Mouse (Mus musculus) lung, embryonic 14.5 days (tissue): ENCODE measurements around the gene Ccdc124. TPM values are rescaled to one million over a fixed set of nuclear protein-coding genes. Genes with fewer than 3 reads are reported as not detected.

Experiments used
- ATAC-seq: fragments of 200-750 bp; cut with Nextera tagmentation; 2 replicates; pipeline ENCODE4 v1.8.0; 2017; ENCODE audit warnings: mild to moderate bottlenecking, moderate TSS enrichment, moderate library complexity; ENCODE audit not compliant: insufficient read depth
- DNase-seq: peaks from one replicate; pipeline ENCODE4 v3.0.0-alpha.2; 2015
- H3K27ac ChIP-seq: fragments of 300-500 bp; sonication (generic); 2 replicates; pipeline ENCODE4 v1.5.1; 2014; ENCODE audit warnings: low read depth, mild to moderate bottlenecking, moderate library complexity
- H3K27me3 ChIP-seq: fragments of 300-500 bp; sonication (generic); 2 replicates; pipeline ENCODE4 v1.6.1; 2014; ENCODE audit warnings: low read length, control low read depth; ENCODE audit not compliant: insufficient read depth
- H3K36me3 ChIP-seq: fragments of 300-500 bp; sonication (generic); 2 replicates; pipeline ENCODE4 v1.6.1; 2014; ENCODE audit warnings: control low read depth; ENCODE audit not compliant: insufficient read depth
- H3K4me1 ChIP-seq: fragments of 300-500 bp; sonication (generic); 2 replicates; pipeline ENCODE4 v1.6.1; 2014; ENCODE audit warnings: antibody characterized with exemption, control low read depth; ENCODE audit not compliant: insufficient read depth
- H3K4me2 ChIP-seq: fragments of 300-500 bp; sonication (generic); 2 replicates; pipeline ENCODE4 v1.6.1; 2014; ENCODE audit warnings: mild to moderate bottlenecking
- H3K4me3 ChIP-seq: fragments of 300-500 bp; sonication (generic); 2 replicates; pipeline ENCODE4 v1.5.1; 2014; ENCODE audit warnings: low read depth, low read length
- H3K9ac ChIP-seq: fragments of 300-500 bp; sonication (generic); 2 replicates; pipeline ENCODE4 v1.6.1; 2014
- H3K9me3 ChIP-seq: fragments of 300-500 bp; sonication (generic); 2 replicates; pipeline ENCODE4 v1.6.1; 2016; ENCODE audit warnings: low read depth, low read length, control low read depth
- CTCF ChIP-seq: IDR thresholded peaks from 2 replicates; pipeline ENCODE4 v1.5.1; 2016; ENCODE audit warnings: antibody characterized with exemption, low read depth
- WGBS: fragments of 180-500 bp; shearing (Covaris S2); extraction: QIAGEN DNeasy Blood & Tissue Kit; methylation state at CpG from one replicate; pipeline ENCODE4 v1.1.7; 2014; 5-methylcytosine and 5-hydroxymethylcytosine counted together
- polyA plus RNA-seq: library from polyadenylated mRNA; unstranded; fragments of >200 nt; fragmentation: Nextera tagmentation; extraction: Ambion mirVana; gene quantifications from 2 replicates; pipeline ENCODE4 v1.2.1, GENCODE M21; 2014

The Ccdc124 gene
- polyA plus RNA-seq, 1 experiment from 2014 or later: 125 TPM

DNA sequence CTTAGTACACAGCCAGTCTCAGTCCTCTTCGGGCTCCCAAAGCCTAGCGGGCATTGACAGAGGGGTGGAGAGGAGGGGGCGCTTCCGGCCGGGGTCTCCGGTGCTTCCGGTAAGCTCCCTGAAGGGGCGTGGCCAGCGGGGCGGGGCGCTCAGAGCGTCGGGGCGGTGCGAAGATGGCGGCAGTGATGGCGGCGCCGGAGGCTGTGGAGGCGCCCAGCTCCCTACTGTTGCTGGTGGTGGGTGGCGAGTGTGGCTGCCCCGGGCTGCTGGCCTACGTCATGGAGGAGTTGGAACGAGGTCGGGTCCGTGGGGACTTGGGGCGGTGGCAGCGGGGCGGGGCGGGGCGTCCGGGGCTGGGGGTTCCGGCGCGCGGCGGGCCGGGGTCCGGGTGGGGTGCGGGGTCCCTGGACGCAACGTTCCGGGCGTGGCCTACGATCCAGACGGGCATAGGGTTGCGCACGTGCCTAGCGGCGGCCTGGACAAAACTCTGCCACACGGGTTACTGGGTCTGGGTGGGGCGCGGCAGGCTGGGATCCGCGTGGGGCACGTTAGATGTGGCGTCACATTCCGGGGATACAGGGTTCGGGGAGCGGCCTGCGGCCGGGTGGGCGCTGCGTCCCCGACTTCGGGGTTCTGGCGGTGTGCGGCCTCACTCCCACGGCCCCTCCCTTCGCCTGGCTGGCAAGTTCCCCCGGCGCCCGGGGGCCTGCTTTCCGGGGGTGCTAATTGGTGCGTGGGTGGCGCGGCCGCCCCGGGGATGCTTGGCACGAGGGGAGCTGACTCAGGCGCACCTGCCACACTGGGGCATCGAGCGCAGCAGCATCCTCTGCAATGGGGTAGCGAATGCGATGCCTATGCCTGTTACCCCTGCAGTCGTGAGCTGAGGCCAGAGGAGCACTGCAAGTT lies 32.3 kb upstream of the Ccdc124 start, which contains the start of gene Map1s:
TSS of gene Map1s (plus strand) at position 102 of the 906 bp plus-strand sequence.
- Histone ChIP-seq H3K27me3 (peaks cover 3% of the 10 kb centered on the region; the same call in 1 of the 2 replicates), H3K9ac (peak within 1 kb of the TSS; percentile 93), H3K36me3 (peaks cover 5% of the 10 kb centered on the region; the same call in 1 of the 2 replicates), H3K9me3 (no peaks in the 10 kb centered on the region), H3K27ac (peak within 1 kb of the TSS; percentile 94), H3K4me2 (peak within 1 kb of the TSS; percentile 93), H3K4me1 (peaks cover 15% of the 10 kb centered on the region), H3K4me3 (peak within 1 kb of the TSS; percentile 89)
- ATAC-seq (peak; percentile 92), DNase-seq (peak; percentile 96)
- under 1% methylated on average over 71 of the region's 86 CpGs for WGBS
- TF ChIP-seq CTCF: no peak

DNA sequence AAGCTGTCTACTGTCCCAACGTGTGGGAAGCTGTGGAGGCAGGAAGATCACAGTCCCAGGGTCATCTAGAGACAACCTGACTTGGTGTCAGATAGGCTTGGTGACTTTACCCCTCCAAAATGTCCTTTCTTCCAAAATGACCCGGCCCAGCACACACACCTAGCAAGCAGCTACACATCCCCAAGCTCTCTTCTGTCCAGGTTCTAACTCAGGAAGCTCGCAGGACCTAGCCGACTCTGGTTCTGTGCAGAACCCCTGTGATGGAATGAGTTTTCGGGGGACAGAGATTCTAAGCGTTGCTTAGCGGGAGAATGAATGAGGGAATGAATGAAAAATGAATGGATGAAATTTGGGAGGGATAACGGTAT lies 31.7 kb upstream of the Ccdc124 start:
- ATAC-seq (peak; percentile 22; the same call in 1 of the 2 replicates), DNase-seq (no peak)
- peak overlapping the region; percentile 93 for H3K4me2 ChIP-seq
- H3K36me3 ChIP-seq: no peaks in the 10 kb centered on the region
- TF ChIP-seq CTCF: no peak
- 21% methylated on average over 8 of the region's 8 CpGs for WGBS
- peak overlapping the region; percentile 93 for H3K9ac ChIP-seq
- H3K4me3 ChIP-seq: peak overlapping the region; percentile 89
- H3K9me3 ChIP-seq: no peaks in the 10 kb centered on the region
- peak overlapping the region; percentile 65 for H3K27ac ChIP-seq
- peaks cover 3% of the 10 kb centered on the region; the same call in 1 of the 2 replicates for H3K27me3 ChIP-seq
- H3K4me1 ChIP-seq: peaks cover 15% of the 10 kb centered on the region

DNA sequence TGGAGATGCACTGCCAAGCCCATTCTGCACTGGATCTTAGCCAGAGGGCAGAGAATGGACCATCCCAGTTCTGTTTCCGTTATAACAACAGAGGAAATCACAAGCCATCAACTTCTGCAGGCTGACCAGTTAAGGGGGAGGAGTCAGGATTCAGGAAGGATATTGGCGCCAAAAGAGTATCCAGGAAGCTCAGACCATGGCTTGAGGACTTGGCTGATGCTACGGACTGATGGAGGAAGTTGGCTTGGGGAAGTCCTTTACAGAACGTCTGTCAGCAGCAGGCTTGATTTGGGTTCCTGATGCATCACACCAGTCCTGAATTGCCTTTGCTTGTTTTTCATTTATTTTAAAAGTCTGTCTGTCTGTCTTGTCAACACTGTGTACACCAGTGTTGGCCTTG lies 30.8 kb upstream of the Ccdc124 start:
- no peak overlapping the region for H3K4me3 ChIP-seq
- H3K9me3 ChIP-seq: no peaks in the 10 kb centered on the region
- peaks cover 3% of the 10 kb centered on the region; the same call in 1 of the 2 replicates for H3K27me3 ChIP-seq
- DNase-seq (peak; percentile 63), ATAC-seq (no peak)
- H3K36me3 ChIP-seq: no peaks in the 10 kb centered on the region
- no peak for TF ChIP-seq CTCF
- H3K4me2 ChIP-seq: no peak overlapping the region
- H3K27ac ChIP-seq: no peak overlapping the region
- WGBS: 46% methylated on average over 4 of the region's 4 CpGs
- H3K9ac ChIP-seq: no peak overlapping the region
- H3K4me1 ChIP-seq: peaks cover 15% of the 10 kb centered on the region

DNA sequence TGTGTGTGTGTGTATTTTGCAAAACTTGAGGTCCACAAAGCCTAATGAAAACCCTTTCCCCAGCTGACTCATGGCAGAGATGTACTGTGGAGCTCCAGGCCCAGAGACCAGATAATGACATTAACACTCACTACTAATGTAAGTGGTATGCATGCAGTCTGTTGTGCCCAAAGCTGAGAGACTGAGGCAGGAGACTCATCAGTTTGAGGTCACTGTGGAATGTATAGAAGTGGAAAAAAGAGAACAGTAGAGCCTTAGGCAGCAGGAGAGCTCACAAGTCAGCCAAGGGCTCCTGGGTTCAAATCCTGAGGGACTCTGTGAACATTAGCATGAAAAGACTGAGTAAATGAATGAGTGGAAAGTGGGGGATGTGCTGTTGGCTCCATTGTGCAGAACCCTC lies 29.8 kb upstream of the Ccdc124 start:
- no peak for DNase-seq
- Histone ChIP-seq H3K9me3 (no peaks in the 10 kb centered on the region), H3K4me2 (no peak overlapping the region), H3K27me3 (peaks cover 3% of the 10 kb centered on the region; the same call in 1 of the 2 replicates), H3K9ac (no peak overlapping the region), H3K4me1 (peaks cover 15% of the 10 kb centered on the region), H3K36me3 (no peaks in the 10 kb centered on the region), H3K4me3 (no peak overlapping the region), H3K27ac (no peak overlapping the region)
- ATAC-seq: no peak
- TF ChIP-seq CTCF: no peak

DNA sequence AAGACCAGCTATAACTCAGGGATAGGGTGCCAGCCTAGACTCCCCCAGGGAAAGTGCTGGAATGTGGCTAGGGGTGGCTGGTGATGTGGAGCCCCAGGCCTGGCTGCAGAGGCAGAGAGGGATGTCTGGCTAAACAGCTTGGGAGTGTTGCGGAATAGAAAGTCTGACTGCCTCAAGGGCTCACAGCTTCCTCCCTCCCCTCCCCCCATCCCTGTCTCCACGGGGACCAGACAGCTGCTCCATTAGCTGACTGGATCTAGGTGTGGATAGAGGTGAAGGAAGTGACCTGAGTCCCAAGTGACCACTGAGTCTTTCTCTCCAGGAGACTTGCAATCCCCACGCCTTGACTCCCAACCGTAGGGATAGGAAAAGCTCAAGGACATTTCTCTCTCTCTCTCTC lies 29.4 kb upstream of the Ccdc124 start:
- H3K9ac ChIP-seq: no peak overlapping the region
- no peak for TF ChIP-seq CTCF
- H3K9me3 ChIP-seq: no peaks in the 10 kb centered on the region
- no peaks in the 10 kb centered on the region for H3K36me3 ChIP-seq
- H3K4me2 ChIP-seq: no peak overlapping the region
- no peak overlapping the region for H3K27ac ChIP-seq
- H3K27me3 ChIP-seq: peaks cover 3% of the 10 kb centered on the region; the same call in 1 of the 2 replicates
- DNase-seq (no peak), ATAC-seq (no peak)
- H3K4me3 ChIP-seq: no peak overlapping the region
- WGBS: 36% methylated on average over 3 of the region's 4 CpGs
- peaks cover 15% of the 10 kb centered on the region for H3K4me1 ChIP-seq

DNA sequence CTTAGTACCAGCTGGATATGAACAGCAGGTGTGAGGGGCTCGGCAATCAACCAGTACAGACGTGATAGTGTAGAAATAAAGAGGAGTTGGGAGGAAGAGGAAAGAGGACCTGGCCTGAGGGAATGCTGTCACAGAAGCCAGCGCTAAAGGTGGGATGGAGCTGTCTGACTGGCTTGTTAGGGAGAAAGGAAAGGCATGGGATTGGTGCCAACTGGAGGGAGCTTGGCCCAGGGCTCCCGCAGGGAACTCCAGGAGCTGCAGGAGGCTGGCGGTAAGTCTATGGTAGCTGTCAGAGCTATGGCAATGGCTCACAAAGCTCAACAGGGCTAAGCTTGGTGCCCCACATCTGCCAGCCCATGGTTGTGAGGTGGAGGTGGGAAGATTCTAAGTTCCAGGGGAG lies 28.5 kb upstream of the Ccdc124 start:
- no peak for ATAC-seq
- Histone ChIP-seq H3K36me3 (no peaks in the 10 kb centered on the region), H3K4me3 (no peak overlapping the region), H3K9ac (no peak overlapping the region), H3K27ac (no peak overlapping the region), H3K27me3 (peaks cover 3% of the 10 kb centered on the region; the same call in 1 of the 2 replicates), H3K9me3 (no peaks in the 10 kb centered on the region), H3K4me1 (peaks cover 14% of the 10 kb centered on the region), H3K4me2 (no peak overlapping the region)
- DNase-seq: peak; percentile 17
- 30% methylated on average over 5 of the region's 5 CpGs for WGBS
- TF ChIP-seq CTCF: no peak

DNA sequence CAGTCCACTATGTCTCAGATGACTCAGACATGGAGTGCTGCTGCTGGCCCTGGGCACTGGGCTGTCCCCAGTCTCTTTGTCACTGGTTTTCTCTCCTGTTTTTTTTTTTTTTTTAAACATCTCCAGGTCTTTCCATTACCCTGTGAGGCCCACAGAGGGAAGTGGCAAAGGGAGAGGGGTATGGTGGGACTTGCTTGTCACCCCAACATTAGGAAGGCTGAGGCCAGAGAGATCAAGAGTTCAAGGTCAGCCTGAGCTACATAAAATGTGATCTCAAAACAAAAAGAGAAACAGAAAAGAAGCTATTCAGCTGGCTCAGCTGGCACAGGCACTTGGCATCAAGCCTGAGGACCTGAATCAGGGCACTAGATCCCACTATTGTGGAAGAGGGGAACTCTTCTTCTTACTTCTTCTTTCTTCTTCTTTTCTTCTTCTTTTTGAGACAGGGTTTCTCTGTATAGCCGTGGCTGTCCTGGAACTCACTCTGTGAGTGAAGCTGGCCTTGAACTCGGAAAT lies 27.2 kb upstream of the Ccdc124 start:
- no peak for TF ChIP-seq CTCF
- Histone ChIP-seq H3K4me2 (no peak overlapping the region), H3K36me3 (peaks cover 6% of the 10 kb centered on the region; the same call in 1 of the 2 replicates), H3K27me3 (peaks cover 3% of the 10 kb centered on the region; the same call in 1 of the 2 replicates), H3K4me3 (no peak overlapping the region), H3K9me3 (no peaks in the 10 kb centered on the region), H3K4me1 (peaks cover 7% of the 10 kb centered on the region; the same call in 1 of the 2 replicates), H3K27ac (no peak overlapping the region), H3K9ac (no peak overlapping the region)
- ATAC-seq (no peak), DNase-seq (no peak)
- WGBS: 67% methylated on average over 2 of the region's 2 CpGs
